Mouse (Mus musculus) heart, embryonic 15.5 days (tissue): ENCODE measurements around the gene Erbb3. TPM values are rescaled to one million over a fixed set of nuclear protein-coding genes. Genes with fewer than 3 reads are reported as not detected.
A peak's percentile ranks its signal among the peaks of the same experiment; 100 is the strongest.
"Not testable (repeated sequence)": the region's sequence is repeated elsewhere in the genome, so short reads cannot be mapped to it uniquely, and the experiment has no call there.

Source experiments
- ATAC-seq: fragments of 200-750 bp; cut with Nextera tagmentation; replicated peaks from 2 replicates; pipeline ENCODE4 v1.8.0; 2017; ENCODE audit warnings: low read depth, moderate TSS enrichment; ENCODE audit not compliant: insufficient number of reproducible peaks, insufficient read depth, low FRiP score
- H3K27ac ChIP-seq: fragments of 300-500 bp; sonication (generic); 2 replicates; pipeline ENCODE4 v1.5.1; 2015; ENCODE audit warnings: mild to moderate bottlenecking, inconsistent platforms
- H3K27me3 ChIP-seq: fragments of 300-500 bp; sonication (generic); 2 replicates; pipeline ENCODE4 v1.6.1; 2015; ENCODE audit warnings: inconsistent platforms
- H3K36me3 ChIP-seq: fragments of 300-500 bp; sonication (generic); 2 replicates; pipeline ENCODE4 v1.6.1; 2015; ENCODE audit warnings: mild to moderate bottlenecking, inconsistent platforms
- H3K4me1 ChIP-seq: fragments of 300-500 bp; sonication (generic); replicated peaks from 2 replicates; pipeline ENCODE4 v1.6.1; 2015; ENCODE audit warnings: inconsistent platforms
- H3K4me2 ChIP-seq: fragments of 300-500 bp; sonication (generic); 2 replicates; pipeline ENCODE4 v1.6.1; 2015; ENCODE audit warnings: inconsistent platforms, mild to moderate bottlenecking, moderate library complexity
- H3K4me3 ChIP-seq: fragments of 300-500 bp; sonication (generic); 2 replicates; pipeline ENCODE4 v1.5.1; 2015; ENCODE audit warnings: mild to moderate bottlenecking, inconsistent platforms
- H3K9ac ChIP-seq: fragments of 300-500 bp; sonication (generic); 2 replicates; pipeline ENCODE4 v1.6.1; 2015; ENCODE audit warnings: mild to moderate bottlenecking, inconsistent platforms
- H3K9me3 ChIP-seq: fragments of 300-500 bp; sonication (generic); replicated peaks from 2 replicates; pipeline ENCODE4 v1.6.1; 2016; ENCODE audit warnings: inconsistent platforms
- WGBS: fragments of 180-500 bp; shearing (Covaris S2); methylation state at CpG from one replicate; pipeline ENCODE4 v1.1.7; 2015; ENCODE audit warnings: mixed read lengths; 5-methylcytosine and 5-hydroxymethylcytosine counted together
- polyA plus RNA-seq: library from polyadenylated mRNA; unstranded; fragments of >200 nt; fragmentation: Nextera tagmentation; extraction: Ambion mirVana; gene quantifications from 2 replicates; pipeline ENCODE4 v1.2.1, GENCODE M21; 2015

The Erbb3 gene
- polyA plus RNA-seq, result 3.4 and 5.0 TPM in 2 replicates

- Histone ChIP-seq H3K4me1 (peaks cover 15% of the 10 kb centered on the region), H3K4me3 (peak within 1 kb of the TSS; percentile 67), H3K27ac (peak within 1 kb of the TSS; percentile 35; the same call in 1 of the 2 replicates), H3K27me3 (peaks cover 25% of the 10 kb centered on the region), H3K9me3 (no peaks in the 10 kb centered on the region), H3K4me2 (peak within 1 kb of the TSS; percentile 99), H3K36me3 (no peaks in the 10 kb centered on the region), H3K9ac (peak within 1 kb of the TSS; percentile 49)
- ATAC-seq, result peak; percentile 33; the same call in 1 of the 2 replicates
- under 1% methylated on average over 43 of the region's 43 CpGs for WGBS
These were observed at the start of gene Erbb3 for GRCm38 (mm10) chr10:128589464-128590192. Gene Erbb3 (minus strand): TSS chr10:128589652.

- Histone ChIP-seq H3K27ac (0 out of 2 replicates have a peak overlapping the region, but pooled peaks have one; percentile 1), H3K9ac (0 out of 2 replicates have a peak overlapping the region, but pooled peaks have one; percentile 32), H3K4me1 (peaks cover 8% of the 10 kb centered on the region), H3K4me3 (0 out of 2 replicates have a peak overlapping the region, but pooled peaks have one; percentile 12), H3K9me3 (no peaks in the 10 kb centered on the region), H3K36me3 (no peaks in the 10 kb centered on the region; the same call in 1 of the 2 replicates), H3K27me3 (no peaks in the 10 kb centered on the region; the same call in 1 of the 2 replicates), H3K4me2 (peak overlapping the region; percentile 30)
- no peak for ATAC-seq
- WGBS, result 20% methylated on average over 11 of the region's 11 CpGs
These were observed 47.6 kb upstream of the Erbb3 start for GRCm38 (mm10) chr10:128637011-128637410.

GRCm38 (mm10) chr10:128636561-128636960 is 47.1 kb upstream of the Erbb3 start:
- H3K27me3 ChIP-seq, result no peaks in the 10 kb centered on the region; the same call in 1 of the 2 replicates
- H3K9me3 ChIP-seq, result no peaks in the 10 kb centered on the region
- no peak for ATAC-seq
- H3K4me1 ChIP-seq, result peaks cover 4% of the 10 kb centered on the region; the same call in 1 of the 2 replicates
- H3K9ac ChIP-seq, result no peak overlapping the region
- H3K4me2 ChIP-seq, result peak overlapping the region; percentile 30; the same call in 1 of the 2 replicates
- no peaks in the 10 kb centered on the region; the same call in 1 of the 2 replicates for H3K36me3 ChIP-seq
- H3K27ac ChIP-seq, result no peak overlapping the region
- 51% methylated on average over 6 of the region's 6 CpGs for WGBS
- no peak overlapping the region for H3K4me3 ChIP-seq

GRCm38 (mm10) chr10:128635697-128636096 is 46.2 kb upstream of the Erbb3 start:
- Histone ChIP-seq H3K4me3 (no peak overlapping the region), H3K9ac (no peak overlapping the region), H3K27ac (no peak overlapping the region), H3K4me2 (no peak overlapping the region), H3K27me3 (no peaks in the 10 kb centered on the region; the same call in 1 of the 2 replicates), H3K9me3 (no peaks in the 10 kb centered on the region), H3K4me1 (peaks cover 4% of the 10 kb centered on the region; the same call in 1 of the 2 replicates), H3K36me3 (no peaks in the 10 kb centered on the region; the same call in 1 of the 2 replicates)
- ATAC-seq, result no peak
- 92% methylated on average over 13 of the region's 13 CpGs for WGBS

GRCm38 (mm10) chr10:128631571-128631970 is 42.1 kb upstream of the Erbb3 start:
- Histone ChIP-seq H3K27me3 (no peaks in the 10 kb centered on the region; the same call in 1 of the 2 replicates), H3K27ac (no peak overlapping the region)
- no peak for ATAC-seq

GRCm38 (mm10) chr10:128630306-128630705 is 40.9 kb upstream of the Erbb3 start:
- not testable (repeated sequence) for H3K9ac ChIP-seq, H3K36me3 ChIP-seq, H3K9me3 ChIP-seq, H3K27ac ChIP-seq, H3K4me1 ChIP-seq, H3K4me3 ChIP-seq, ATAC-seq, H3K4me2 ChIP-seq, H3K27me3 ChIP-seq
- 81% methylated on average over 5 of the region's 5 CpGs for WGBS

More at GRCm38 (mm10) chr10:128631571-128631970, 42.1 kb upstream of the Erbb3 start:
- 36% methylated on average over 6 of the region's 6 CpGs for WGBS
- H3K4me3 ChIP-seq, result no peak overlapping the region
- no peaks in the 10 kb centered on the region; the same call in 1 of the 2 replicates for H3K36me3 ChIP-seq
- H3K4me2 ChIP-seq, result no peak overlapping the region
- H3K4me1 ChIP-seq, result no peaks in the 10 kb centered on the region
- H3K9me3 ChIP-seq, result no peaks in the 10 kb centered on the region
- no peak overlapping the region for H3K9ac ChIP-seq

- 78% methylated on average over 2 of the region's 2 CpGs for WGBS
These were observed 40.3 kb upstream of the Erbb3 start for GRCm38 (mm10) chr10:128629746-128630145.

GRCm38 (mm10) chr10:128627398-128628317 is 38.2 kb upstream of the Erbb3 start:
- H3K27me3 ChIP-seq, result no peaks in the 10 kb centered on the region
- no peak overlapping the region for H3K9ac ChIP-seq
- H3K4me2 ChIP-seq, result no peak overlapping the region
- no peaks in the 10 kb centered on the region for H3K9me3 ChIP-seq
- H3K4me1 ChIP-seq, result peaks cover 6% of the 10 kb centered on the region
- peaks cover 23% of the 10 kb centered on the region for H3K36me3 ChIP-seq
- no peak for ATAC-seq
- 75% methylated on average over 10 of the region's 10 CpGs for WGBS
- no peak overlapping the region for H3K27ac ChIP-seq
- H3K4me3 ChIP-seq, result no peak overlapping the region

More at GRCm38 (mm10) chr10:128629746-128630145, 40.3 kb upstream of the Erbb3 start:
- H3K27ac ChIP-seq, result no peak overlapping the region
- peaks cover 7% of the 10 kb centered on the region for H3K36me3 ChIP-seq
- no peak overlapping the region for H3K4me2 ChIP-seq
- no peaks in the 10 kb centered on the region; the same call in 1 of the 2 replicates for H3K27me3 ChIP-seq
- H3K4me1 ChIP-seq, result peaks cover 6% of the 10 kb centered on the region
- H3K9ac ChIP-seq, result no peak overlapping the region
- ATAC-seq, result no peak
- no peak overlapping the region for H3K4me3 ChIP-seq
- no peaks in the 10 kb centered on the region for H3K9me3 ChIP-seq

- peak; percentile 96 for ATAC-seq
- WGBS, result under 1% methylated on average over 40 of the region's 40 CpGs
- Histone ChIP-seq H3K36me3 (peaks cover 23% of the 10 kb centered on the region), H3K4me3 (peak within 1 kb of the TSS; percentile 78), H3K9me3 (no peaks in the 10 kb centered on the region), H3K27me3 (no peaks in the 10 kb centered on the region), H3K9ac (peak within 1 kb of the TSS; percentile 95), H3K4me2 (peak within 1 kb of the TSS; percentile 81), H3K4me1 (peaks cover 6% of the 10 kb centered on the region), H3K27ac (peak within 1 kb of the TSS; percentile 69)
These were observed 37.2 kb upstream of the Erbb3 start, which contains the start of gene Rps26 for GRCm38 (mm10) chr10:128626311-128627310. Gene Rps26 (minus strand): TSS chr10:128626747.

- Histone ChIP-seq H3K36me3 (peaks cover 23% of the 10 kb centered on the region), H3K4me2 (peak overlapping the region; percentile 81), H3K4me1 (peaks cover 6% of the 10 kb centered on the region), H3K4me3 (peak overlapping the region; percentile 78), H3K27ac (peak overlapping the region; percentile 69), H3K27me3 (no peaks in the 10 kb centered on the region), H3K9me3 (no peaks in the 10 kb centered on the region), H3K9ac (peak overlapping the region; percentile 95)
- WGBS, result 34% methylated on average over 7 of the region's 7 CpGs
- no peak for ATAC-seq
These were observed 35.9 kb upstream of the Erbb3 start for GRCm38 (mm10) chr10:128625287-128625894.
